Mouse (Mus musculus) lung, adult 2 months (tissue): ENCODE results near the gene Fzd7.

Source experiments
- CTCF ChIP-seq: fragments of 200-500 bp; IDR thresholded peaks from 2 replicates; pipeline ENCODE4 v1.5.1; 2011; ENCODE audit warnings: mild to moderate bottlenecking, low read length, control low read depth; ENCODE audit not compliant: insufficient read depth
- POLR2A ChIP-seq: fragments of 200-500 bp; IDR thresholded peaks from 2 replicates; pipeline ENCODE4 v1.6.1; 2011; ENCODE audit warnings: low read depth, mild to moderate bottlenecking, control low read depth, low read length, borderline replicate concordance; ENCODE audit errors: extremely low read depth

DNA sequence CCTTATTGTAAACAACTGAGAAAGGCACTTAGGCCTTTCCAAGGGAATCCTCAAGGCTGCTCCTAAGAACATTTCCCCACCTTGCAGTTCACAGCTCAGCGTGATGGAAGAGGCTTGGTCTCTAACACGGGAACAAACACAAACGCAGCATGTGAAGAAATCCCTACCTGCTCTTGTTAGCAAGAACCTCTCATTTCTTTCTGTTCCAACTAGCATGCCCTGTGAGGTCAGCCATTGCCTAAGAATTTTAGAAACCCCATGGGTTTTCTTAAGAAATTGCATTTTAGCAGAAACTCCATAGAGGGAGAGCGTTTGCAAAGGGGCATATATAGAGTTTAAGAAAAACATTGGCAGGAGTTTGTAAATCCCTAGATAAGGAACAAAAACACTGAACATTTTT, 6.3 kb downstream of the Fzd7 start:
- TF ChIP-seq CTCF = no peak
- no peak for TF ChIP-seq POLR2A
